Mouse (Mus musculus): ENCODE measurements at regions not wholly inside any gene's neighbourhood (a gene's known extent, or its start where the extent isn't known, plus 50 kb on each side); places are given as distances from the start of the nearest gene placed in this dataset.

DNA sequence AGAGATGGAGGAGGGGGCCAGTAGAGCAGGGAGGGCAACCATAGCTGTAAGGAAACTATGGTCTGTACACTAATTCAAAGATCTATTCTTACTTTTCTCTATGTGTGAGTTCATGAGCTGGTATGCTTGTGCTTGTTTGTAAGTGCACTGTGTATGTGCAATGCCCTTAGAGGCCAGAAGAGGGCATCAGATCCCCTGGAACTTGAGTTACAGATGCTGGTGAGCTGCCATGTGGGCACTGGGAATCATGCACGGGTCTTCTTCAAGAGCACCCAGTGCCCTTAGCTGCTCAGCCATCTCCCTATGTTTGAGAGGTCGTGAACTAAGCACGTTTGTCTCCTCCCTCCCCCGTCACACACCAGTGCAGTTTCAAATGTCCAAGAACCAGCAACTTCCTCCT is 68.9 kb downstream of the Tbx3 start:
- ATAC-seq (replicated peaks; ENCODE audit: low read depth, poor library complexity, severe bottlenecking), result no peak

DNA sequence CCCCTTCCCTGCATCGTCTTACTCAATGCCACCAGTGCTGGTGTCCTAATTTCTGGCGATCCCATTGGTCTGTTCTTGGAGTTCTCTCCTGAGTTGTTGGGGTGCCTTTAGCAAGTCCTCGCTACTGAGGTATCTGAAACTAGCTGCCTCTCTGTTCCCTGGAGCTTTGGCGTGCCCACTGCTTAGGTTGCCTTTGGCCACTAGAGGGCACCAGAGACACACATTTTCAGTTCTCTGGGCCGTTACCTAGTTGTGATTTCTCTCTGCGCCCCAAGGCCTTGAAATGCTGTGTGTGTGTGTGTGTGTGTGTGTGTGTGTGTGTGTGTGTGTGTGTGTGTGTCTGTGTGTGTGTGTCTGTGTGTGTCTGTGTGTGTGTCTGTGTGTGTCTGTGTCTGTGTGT is 70.6 kb downstream of the Tbx3 start:
- peak; percentile 89 for ATAC-seq (replicated peaks; ENCODE audit: low read depth, poor library complexity, severe bottlenecking)

DNA sequence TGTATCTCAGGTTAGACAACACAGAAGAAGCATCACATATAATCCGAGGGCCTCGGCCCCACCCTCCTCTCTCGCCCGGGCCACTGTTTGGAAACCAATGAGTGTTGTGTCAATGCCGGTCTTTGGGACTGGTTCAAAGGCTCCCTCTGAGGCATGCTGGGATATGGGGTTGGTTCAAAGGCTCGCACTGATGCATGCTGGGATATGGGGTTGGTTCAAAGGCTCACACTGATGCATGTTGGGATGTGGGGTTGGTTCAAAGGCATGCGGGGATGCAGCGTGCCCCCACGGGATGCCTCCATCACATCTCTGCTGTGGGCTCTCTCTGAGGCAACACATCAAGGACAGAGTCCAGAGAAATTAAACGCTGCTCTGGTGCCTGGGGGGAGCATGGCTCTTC is 73.3 kb downstream of the Tbx3 start:
- ATAC-seq (replicated peaks; ENCODE audit: low read depth, poor library complexity, severe bottlenecking), result no peak

DNA sequence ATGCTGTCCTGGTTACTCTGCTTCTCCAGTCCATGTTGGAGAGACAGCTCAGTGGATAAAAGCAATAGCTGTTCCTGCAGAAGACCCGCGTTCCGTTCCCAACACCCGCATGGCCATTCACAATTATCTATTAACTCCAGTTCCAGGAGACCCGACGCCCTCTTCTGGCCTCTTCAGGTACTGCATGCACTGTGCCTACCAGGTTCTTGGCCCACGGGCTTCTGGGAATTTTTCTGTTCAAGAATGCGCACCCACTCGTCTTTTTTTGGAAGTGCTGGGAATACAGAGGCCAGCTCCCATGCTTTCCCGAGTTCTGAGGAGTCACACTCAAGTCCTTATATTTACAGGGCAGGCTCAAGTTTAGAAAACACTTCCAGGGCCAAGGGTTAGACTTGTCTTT is 76.6 kb downstream of the Tbx3 start:
- no peak for ATAC-seq (replicated peaks; ENCODE audit: low read depth, poor library complexity, severe bottlenecking)

DNA sequence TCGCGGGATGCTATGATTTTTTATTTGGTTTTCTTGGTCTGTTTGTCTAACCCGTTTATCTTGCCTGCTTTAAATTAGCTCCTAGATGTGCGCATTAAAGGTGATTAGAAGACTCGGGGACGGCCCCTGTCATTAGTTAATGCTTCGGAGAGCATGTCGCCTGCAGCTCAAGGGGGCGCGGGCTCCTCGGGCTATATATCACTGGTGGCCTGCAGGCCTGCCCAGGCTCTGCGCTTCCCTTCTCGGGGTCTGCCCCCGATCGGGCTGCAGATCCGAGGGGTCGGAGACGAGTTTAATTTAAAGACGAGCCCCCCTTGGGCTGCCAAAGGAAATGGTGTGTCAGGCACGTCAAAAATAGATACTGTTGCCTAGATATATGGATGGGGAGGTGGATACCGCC is 78.2 kb downstream of the Tbx3 start:
- ATAC-seq (replicated peaks; ENCODE audit: low read depth, poor library complexity, severe bottlenecking), result no peak

DNA sequence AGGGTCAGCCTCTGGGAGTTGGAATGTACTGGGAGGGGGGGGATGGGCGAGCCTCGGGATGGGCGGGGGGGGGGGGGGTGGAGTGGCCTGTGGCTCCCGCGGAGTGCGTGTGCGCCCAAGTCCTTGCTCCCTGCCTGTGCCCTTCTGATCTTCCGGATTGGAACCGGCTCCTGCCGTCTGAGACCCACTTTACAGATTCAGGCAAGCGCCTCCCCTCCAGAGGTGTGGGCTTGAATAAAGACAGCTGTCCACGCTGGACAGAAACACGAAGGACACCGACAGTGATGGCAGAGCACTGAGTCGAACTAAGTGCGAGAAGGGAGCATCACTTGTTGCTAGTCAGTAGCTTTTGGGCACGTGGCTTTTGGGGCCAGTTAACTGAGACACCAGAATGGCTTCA is 78.7 kb downstream of the Tbx3 start:
- ATAC-seq (replicated peaks; ENCODE audit: low read depth, poor library complexity, severe bottlenecking), result no peak

DNA sequence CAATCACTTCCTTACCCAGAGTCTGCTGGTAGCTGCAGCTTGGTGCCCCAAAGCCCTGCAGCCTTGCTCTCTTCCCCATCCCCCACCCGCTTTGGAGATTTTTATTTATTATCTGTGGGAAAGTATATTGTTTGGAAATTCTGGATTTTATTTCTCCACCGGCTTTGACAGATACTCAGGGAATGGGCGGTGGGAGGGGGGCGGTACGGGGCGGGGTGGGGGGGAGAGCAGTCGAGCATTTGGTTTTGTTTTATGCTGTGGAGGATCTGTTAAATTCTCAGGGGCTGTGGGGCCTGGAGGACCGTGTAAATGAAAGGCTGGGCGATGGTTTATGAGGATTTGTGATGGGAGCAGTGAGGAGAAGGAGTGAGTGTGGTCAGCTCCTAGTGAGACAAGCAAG is 76.7 kb upstream of the Tbx5 start:
- no peak for ATAC-seq (replicated peaks; ENCODE audit: low read depth, poor library complexity, severe bottlenecking)

DNA sequence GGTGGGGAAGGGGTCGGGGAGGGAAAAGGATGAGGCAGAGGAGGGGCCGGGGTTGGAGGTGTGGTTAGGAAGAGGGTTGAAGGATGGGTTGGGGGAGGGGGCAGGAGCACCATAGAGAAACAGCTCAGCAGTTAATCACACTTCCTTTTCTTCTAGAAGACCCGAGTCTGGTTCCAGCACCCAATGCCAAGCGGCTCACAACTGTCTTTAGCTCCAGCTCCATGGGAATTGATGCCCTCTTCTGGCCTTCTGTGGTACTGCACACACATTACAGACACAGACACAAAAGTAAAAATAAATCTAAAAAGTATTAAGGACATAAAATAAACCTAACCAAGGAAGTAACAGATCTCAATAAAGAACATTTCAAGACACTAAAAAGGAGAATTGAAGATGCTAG is 73.6 kb upstream of the Tbx5 start:
- ATAC-seq (replicated peaks; ENCODE audit: low read depth, poor library complexity, severe bottlenecking), result no peak

DNA sequence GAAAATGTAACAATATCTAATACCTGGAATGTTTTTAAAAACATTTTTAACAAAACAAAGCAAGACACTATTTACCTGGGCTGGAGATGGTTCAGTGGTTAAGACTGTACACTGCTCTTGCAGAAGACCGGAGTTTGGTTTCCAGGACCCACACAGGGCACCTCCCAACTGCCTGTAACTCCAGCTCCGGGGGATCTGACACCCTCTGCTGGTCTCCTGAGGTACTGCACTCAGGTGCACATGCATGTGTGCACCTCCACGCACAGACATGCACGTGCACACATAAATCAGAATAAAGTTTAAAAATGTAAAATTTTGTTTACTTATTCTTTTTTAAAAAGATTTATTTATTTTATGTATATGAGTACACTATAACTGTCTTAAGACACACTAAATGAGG is 70.4 kb upstream of the Tbx5 start:
- no peak for ATAC-seq (replicated peaks; ENCODE audit: low read depth, poor library complexity, severe bottlenecking)

DNA sequence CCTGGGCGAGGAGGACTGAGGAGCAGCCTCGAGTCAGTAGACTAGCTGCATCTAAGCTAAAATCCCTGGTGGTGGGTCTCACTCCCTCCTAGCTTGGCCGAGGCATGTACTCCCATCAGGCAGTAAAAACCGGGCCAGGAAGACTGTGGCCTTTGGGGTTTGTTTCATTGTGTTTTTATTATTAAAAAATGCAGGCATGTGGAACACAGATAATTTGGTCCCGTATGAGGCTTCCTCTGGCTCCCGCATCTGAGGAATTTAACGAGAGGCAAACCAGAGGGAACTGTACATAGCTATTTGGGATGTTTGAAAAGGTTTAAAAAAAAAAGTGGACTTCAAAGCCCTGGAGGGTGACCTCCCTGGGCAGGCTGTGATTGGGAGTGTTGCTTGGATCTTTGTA is 69.1 kb upstream of the Tbx5 start:
- ATAC-seq (replicated peaks; ENCODE audit: low read depth, poor library complexity, severe bottlenecking), result no peak

DNA sequence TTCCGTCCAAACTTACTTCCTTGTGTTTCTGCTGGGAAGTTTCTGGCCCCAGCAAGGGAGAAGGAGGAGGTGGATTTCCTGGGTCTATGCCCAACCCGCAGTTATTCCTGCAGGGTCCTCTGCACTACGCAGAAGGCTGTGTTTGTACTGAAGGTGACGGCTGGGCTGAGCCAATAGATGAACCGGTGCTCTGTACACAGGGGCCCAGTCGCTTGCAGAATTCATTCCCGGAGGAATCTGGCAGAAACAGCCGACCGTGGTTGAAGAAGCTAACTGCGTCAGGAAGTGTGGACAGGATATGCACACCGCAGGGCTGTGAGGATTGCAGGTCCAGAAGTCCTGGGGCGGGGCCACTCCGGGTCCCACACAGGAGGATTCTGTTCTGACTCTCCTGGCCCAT is 66.1 kb upstream of the Tbx5 start:
- ATAC-seq (replicated peaks; ENCODE audit: low read depth, poor library complexity, severe bottlenecking), result no peak

DNA sequence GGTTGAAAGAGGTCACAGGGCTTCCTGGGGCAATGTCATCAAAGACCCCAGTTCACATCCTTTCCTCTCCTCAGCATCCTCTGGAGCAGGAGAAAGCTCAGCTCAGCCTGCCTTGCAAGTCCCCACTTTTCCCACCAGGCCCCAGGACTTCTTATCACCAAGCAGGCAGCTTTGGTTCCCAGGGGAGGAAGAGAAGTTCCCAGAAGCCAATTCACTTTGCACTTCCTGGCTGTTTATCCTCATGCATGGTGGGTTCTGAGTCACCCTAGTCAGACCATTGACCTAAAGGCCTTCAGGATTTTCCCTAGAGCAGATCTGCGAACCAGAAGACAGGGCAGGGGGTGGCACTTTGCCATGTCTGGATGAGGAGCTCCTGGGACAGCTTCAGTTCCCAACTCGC is 61.5 kb upstream of the Tbx5 start:
- ATAC-seq (replicated peaks; ENCODE audit: low read depth, poor library complexity, severe bottlenecking), result no peak

DNA sequence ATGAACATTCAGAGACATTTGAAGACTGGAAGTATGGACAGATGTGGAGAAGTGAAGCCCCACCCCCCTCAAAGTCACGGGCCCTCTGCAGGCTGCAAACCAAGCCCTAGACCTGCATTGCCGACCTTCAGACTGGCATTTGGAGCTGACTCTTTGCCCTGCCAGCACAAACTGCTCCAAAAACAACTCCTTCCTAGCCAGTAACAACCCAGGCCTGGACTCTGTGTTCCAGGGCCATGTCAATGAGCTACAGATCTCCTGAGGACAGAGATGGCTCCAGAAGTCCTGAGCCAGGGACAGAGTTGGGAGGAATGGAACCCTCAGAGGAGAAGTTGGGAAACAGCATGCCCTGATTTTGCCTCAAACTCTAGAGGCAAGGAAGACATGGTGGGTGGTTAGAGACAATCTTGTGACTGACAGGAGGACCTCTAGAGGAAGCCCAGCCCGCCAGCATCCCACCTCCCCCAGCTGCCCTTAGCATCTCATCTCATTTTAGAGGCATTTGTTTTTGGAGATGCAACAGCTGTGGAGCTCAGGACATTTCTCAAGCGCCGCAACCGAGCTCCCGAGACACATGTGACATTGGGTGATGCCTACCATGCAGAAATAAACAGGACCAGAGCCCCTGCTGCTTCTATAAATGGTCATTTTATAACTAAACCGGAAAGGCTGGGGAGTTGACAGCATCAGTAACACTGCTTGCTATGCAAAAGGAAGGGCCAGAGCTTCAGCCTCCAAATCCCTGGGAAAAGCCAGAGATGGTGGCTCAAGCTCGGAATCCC is 56.2 kb upstream of the Tbx5 start:
- no peak for ATAC-seq (replicated peaks; ENCODE audit: low read depth, poor library complexity, severe bottlenecking)

DNA sequence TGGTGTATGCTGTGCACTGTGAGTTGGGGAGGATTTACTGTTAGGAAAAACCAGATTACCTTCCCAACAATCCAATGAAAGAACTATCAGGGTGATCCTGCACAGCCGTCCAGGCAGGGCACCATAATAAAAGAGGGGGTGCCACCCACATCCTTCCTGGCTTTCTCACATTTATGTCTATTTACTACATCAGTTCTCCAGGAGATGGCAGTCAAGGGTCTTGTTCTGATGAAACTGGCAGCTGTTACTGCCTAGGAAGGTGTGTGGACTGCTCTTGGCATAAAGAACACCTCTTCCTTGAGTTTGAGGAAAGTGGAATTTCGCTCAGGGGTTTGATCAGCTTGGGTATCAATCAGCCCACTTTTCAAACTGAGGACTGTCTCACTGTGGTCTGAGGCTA is 54.6 kb upstream of the Tbx5 start:
- ATAC-seq (replicated peaks; ENCODE audit: low read depth, poor library complexity, severe bottlenecking), result peak; percentile 79

DNA sequence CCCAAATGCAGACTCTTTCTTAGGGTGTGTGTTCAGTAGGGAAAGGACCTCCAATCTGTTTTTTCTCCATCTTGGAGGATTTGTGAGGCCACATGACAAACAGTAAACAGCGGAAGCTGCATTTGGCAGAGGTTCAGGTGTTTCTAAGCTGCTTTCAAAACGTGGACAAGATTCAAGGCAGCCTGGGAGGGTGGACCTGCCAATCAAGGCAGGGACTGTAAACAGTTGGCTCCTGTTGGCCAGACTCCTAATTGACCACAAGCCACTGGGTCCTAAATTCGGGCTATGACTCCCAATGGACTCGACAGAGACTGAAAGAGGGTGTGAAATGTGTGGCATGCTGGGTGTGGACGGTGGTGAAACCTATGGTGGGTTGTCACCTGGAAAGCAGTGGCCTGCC is 51.1 kb upstream of the Tbx5 start:
- no peak for ATAC-seq (replicated peaks; ENCODE audit: low read depth, poor library complexity, severe bottlenecking)
